Mouse (Mus musculus) hematopoietic stem cell, adult 5-6 weeks (primary cell): ENCODE data around the gene St3gal2. TPM values are rescaled to one million over a fixed set of nuclear protein-coding genes. Genes with fewer than 3 reads are reported as not detected.

Experiments
- total RNA-seq: library from RNA; stranded (forward); fragments of 172-1452, 232-1000 nt; gene quantifications from 2 replicates; pipeline ENCODE4 v1.2.3, GENCODE M21; 2017

St3gal2 gene
- total RNA-seq, 1 experiment from 2014 or later = 7.1 TPM

Other genes starting within 250 kb of the St3gal2 start
- 1.5 and 2.3 TPM in 2 replicates for gene Mtss1l, start 198.4 kb upstream of the St3gal2 start, total RNA-seq
- gene Il34, start 114.0 kb upstream of the St3gal2 start, total RNA-seq = not detected in 2 replicates
- gene Cog4, start 73.3 kb upstream of the St3gal2 start, total RNA-seq = 28.0 and 31.5 TPM in 2 replicates
- 184 and 205 TPM in 2 replicates for gene Sf3b3, start 73.1 kb upstream of the St3gal2 start, total RNA-seq
- 3.3 and 5.6 TPM in 2 replicates for gene Fuk, start 17.4 kb upstream of the St3gal2 start, total RNA-seq
- gene Ddx19a, start 77.9 kb downstream of the St3gal2 start, total RNA-seq = 33.8 and 45.6 TPM in 2 replicates
- 15.7 and 17.2 TPM in 2 replicates for gene Ddx19b, start 111.8 kb downstream of the St3gal2 start, total RNA-seq
- 33.8 and 35.0 TPM in 2 replicates for gene Aars, start 113.2 kb downstream of the St3gal2 start, total RNA-seq
- 20.1 and 25.7 TPM in 2 replicates for gene Exosc6, start 136.4 kb downstream of the St3gal2 start, total RNA-seq
- gene Clec18a, start 172.5 kb downstream of the St3gal2 start, total RNA-seq = not detected in 2 replicates
- 19.0 and 27.2 TPM in 2 replicates for gene Pdpr, start 174.7 kb downstream of the St3gal2 start, total RNA-seq